Mouse (Mus musculus) midbrain, embryonic 16.5 days (tissue): ENCODE data around the gene Myoz2. TPM values are rescaled to one million over a fixed set of nuclear protein-coding genes. Genes with fewer than 3 reads are reported as not detected.

Experiments
- ATAC-seq: fragments of 200-750 bp; cut with Nextera tagmentation; 2 replicates; pipeline ENCODE4 v1.8.0; 2017; ENCODE audit warnings: moderate TSS enrichment
- H3K27ac ChIP-seq: fragments of 300-500 bp; sonication (generic); 2 replicates; pipeline ENCODE4 v1.5.1; 2014; ENCODE audit warnings: mild to moderate bottlenecking, low read length, mixed read lengths
- H3K27me3 ChIP-seq: fragments of 300-500 bp; sonication (generic); 2 replicates; pipeline ENCODE4 v1.6.1; 2014; ENCODE audit warnings: low read depth, low read length, mixed read lengths; ENCODE audit not compliant: control insufficient read depth, insufficient read depth
- H3K36me3 ChIP-seq: fragments of 300-500 bp; sonication (generic); 2 replicates; pipeline ENCODE4 v1.6.1; 2014; ENCODE audit warnings: mild to moderate bottlenecking, low read length, moderate library complexity, mixed read lengths; ENCODE audit not compliant: control insufficient read depth, insufficient read depth
- H3K4me1 ChIP-seq: fragments of 300-500 bp; sonication (generic); 2 replicates; pipeline ENCODE4 v1.6.1; 2014; ENCODE audit warnings: mild to moderate bottlenecking, low read length, mixed read lengths; ENCODE audit not compliant: control insufficient read depth, insufficient read depth
- H3K4me2 ChIP-seq: fragments of 300-500 bp; sonication (generic); 2 replicates; pipeline ENCODE4 v1.6.1; 2014; ENCODE audit warnings: mild to moderate bottlenecking, low read length, mixed read lengths
- H3K4me3 ChIP-seq: fragments of 300-500 bp; sonication (generic); 2 replicates; pipeline ENCODE4 v1.5.1; 2014; ENCODE audit warnings: low read depth, mild to moderate bottlenecking, low read length, moderate library complexity, mixed read lengths
- H3K9ac ChIP-seq: fragments of 300-500 bp; sonication (generic); 2 replicates; pipeline ENCODE4 v1.6.1; 2014; ENCODE audit warnings: low read depth, low read length, mixed read lengths
- H3K9me3 ChIP-seq: fragments of 300-500 bp; sonication (generic); replicated peaks from 2 replicates; pipeline ENCODE4 v1.6.1; 2014; ENCODE audit warnings: mild to moderate bottlenecking, low read length, mixed read lengths; ENCODE audit not compliant: control insufficient read depth, poor library complexity, severe bottlenecking
- WGBS: fragments of 180-500 bp; shearing (Covaris S2); extraction: QIAGEN DNeasy Blood & Tissue Kit; methylation state at CpG from one replicate; pipeline ENCODE4 v1.1.7; 2014; 5-methylcytosine and 5-hydroxymethylcytosine counted together
- polyA plus RNA-seq: library from polyadenylated mRNA; unstranded; fragments of >200 nt; fragmentation: Nextera tagmentation; extraction: Ambion mirVana; gene quantifications from 2 replicates; pipeline ENCODE4 v1.2.1, GENCODE M21; 2015

Gene Myoz2
- polyA plus RNA-seq, 1 experiment from 2014 or later = not detected

- WGBS = 93% methylated on average over 11 of the region's 11 CpGs
- H3K36me3 ChIP-seq = no peaks in the 10 kb centered on the region
- H3K4me2 ChIP-seq = no peak overlapping the region
Observed at GRCm38 (mm10) chr3:122986906-122987305, 47.9 kb downstream of the Myoz2 start.

GRCm38 (mm10) chr3:122986386-122986785, 48.4 kb downstream of the Myoz2 start:
- Histone ChIP-seq H3K36me3 (no peaks in the 10 kb centered on the region), H3K27ac (no peak overlapping the region), H3K9ac (no peak overlapping the region), H3K4me2 (no peak overlapping the region), H3K27me3 (no peaks in the 10 kb centered on the region), H3K9me3 (no peaks in the 10 kb centered on the region), H3K4me3 (no peak overlapping the region), H3K4me1 (peaks cover 12% of the 10 kb centered on the region)
- 57% methylated on average over 1 of the region's 1 CpGs for WGBS
- ATAC-seq = no peak

More at GRCm38 (mm10) chr3:122986906-122987305, 47.9 kb downstream of the Myoz2 start:
- Histone ChIP-seq H3K27ac (no peak overlapping the region), H3K9me3 (no peaks in the 10 kb centered on the region), H3K9ac (no peak overlapping the region), H3K27me3 (no peaks in the 10 kb centered on the region), H3K4me3 (no peak overlapping the region), H3K4me1 (peaks cover 12% of the 10 kb centered on the region)
- ATAC-seq = no peak

- H3K36me3 ChIP-seq = no peaks in the 10 kb centered on the region
- peaks cover 12% of the 10 kb centered on the region for H3K4me1 ChIP-seq
- H3K4me3 ChIP-seq = peak overlapping the region; percentile 91
- no peak for ATAC-seq
- no peaks in the 10 kb centered on the region for H3K27me3 ChIP-seq
- WGBS = 14% methylated on average over 13 of the region's 13 CpGs
- peak overlapping the region; percentile 62 for H3K4me2 ChIP-seq
- H3K27ac ChIP-seq = peak overlapping the region; percentile 94
- H3K9me3 ChIP-seq = no peaks in the 10 kb centered on the region
- peak overlapping the region; percentile 87 for H3K9ac ChIP-seq
Observed at GRCm38 (mm10) chr3:122985183-122985944, 49.5 kb downstream of the Myoz2 start.

GRCm38 (mm10) chr3:122984249-122985182, 50.3 kb downstream of the Myoz2 start, which contains the start of gene Usp53:
Gene Usp53, minus strand, starts transcription at chr3:122984510.
- WGBS = under 1% methylated on average over 83 of the region's 94 CpGs
- Histone ChIP-seq H3K4me1 (peaks cover 12% of the 10 kb centered on the region), H3K36me3 (no peaks in the 10 kb centered on the region), H3K9ac (peak within 1 kb of the TSS; percentile 87), H3K9me3 (no peaks in the 10 kb centered on the region), H3K27ac (peak within 1 kb of the TSS; percentile 94), H3K4me2 (peak within 1 kb of the TSS; percentile 86), H3K27me3 (no peaks in the 10 kb centered on the region), H3K4me3 (peak within 1 kb of the TSS; percentile 91)
- peak; percentile 98 for ATAC-seq

GRCm38 (mm10) chr3:122983849-122984248, 51.0 kb downstream of the Myoz2 start:
- Histone ChIP-seq H3K9me3 (no peaks in the 10 kb centered on the region), H3K4me2 (peak overlapping the region; percentile 86), H3K27me3 (no peaks in the 10 kb centered on the region), H3K9ac (peak overlapping the region; percentile 87), H3K27ac (peak overlapping the region; percentile 94), H3K4me3 (peak overlapping the region; percentile 91), H3K36me3 (no peaks in the 10 kb centered on the region), H3K4me1 (peaks cover 12% of the 10 kb centered on the region)
- WGBS = under 1% methylated on average over 29 of the region's 30 CpGs
- peak; percentile 91 for ATAC-seq

GRCm38 (mm10) chr3:122975964-122976363, 58.9 kb downstream of the Myoz2 start:
- no peak for ATAC-seq
- no peak overlapping the region for H3K27ac ChIP-seq
- H3K27me3 ChIP-seq = no peaks in the 10 kb centered on the region
- H3K4me1 ChIP-seq = no peaks in the 10 kb centered on the region
- H3K4me3 ChIP-seq = no peak overlapping the region
- 97% methylated on average over 1 of the region's 1 CpGs for WGBS
- H3K36me3 ChIP-seq = no peaks in the 10 kb centered on the region
- H3K9ac ChIP-seq = no peak overlapping the region
- H3K4me2 ChIP-seq = no peak overlapping the region
- no peaks in the 10 kb centered on the region for H3K9me3 ChIP-seq

- Histone ChIP-seq H3K27ac (no peak overlapping the region), H3K27me3 (no peaks in the 10 kb centered on the region), H3K36me3 (no peaks in the 10 kb centered on the region), H3K4me1 (no peaks in the 10 kb centered on the region), H3K4me2 (no peak overlapping the region), H3K4me3 (no peak overlapping the region), H3K9me3 (no peaks in the 10 kb centered on the region), H3K9ac (no peak overlapping the region)
- 87% methylated on average over 4 of the region's 4 CpGs for WGBS
- ATAC-seq = no peak
Observed at GRCm38 (mm10) chr3:122975363-122975762, 59.5 kb downstream of the Myoz2 start.

- H3K36me3 ChIP-seq = no peaks in the 10 kb centered on the region
- no peak overlapping the region for H3K27ac ChIP-seq
- no peak overlapping the region for H3K9ac ChIP-seq
- no peaks in the 10 kb centered on the region for H3K9me3 ChIP-seq
- ATAC-seq = no peak
- no peak overlapping the region for H3K4me3 ChIP-seq
- 58% methylated on average over 3 of the region's 3 CpGs for WGBS
- H3K4me1 ChIP-seq = no peaks in the 10 kb centered on the region
- no peaks in the 10 kb centered on the region for H3K27me3 ChIP-seq
- H3K4me2 ChIP-seq = no peak overlapping the region
Observed at GRCm38 (mm10) chr3:122974833-122975232, 60.0 kb downstream of the Myoz2 start.
